Mouse (Mus musculus) limb, embryonic 11.5 days (tissue): ENCODE measurements around the gene Gm10135. TPM values are rescaled to one million over a fixed set of nuclear protein-coding genes. Genes with fewer than 3 reads are reported as not detected.

ENCODE experiments used
- ATAC-seq: fragments of 200-750 bp; cut with Nextera tagmentation; 2 replicates; pipeline ENCODE4 v1.8.0; 2017; ENCODE audit warnings: low read depth; ENCODE audit not compliant: insufficient number of reproducible peaks, low FRiP score, low TSS enrichment
- DNase-seq: peaks from one replicate; pipeline ENCODE4 v3.0.0-alpha.2; 2015; ENCODE audit warnings: low spot score
- H3K27ac ChIP-seq: fragments of 300-500 bp; sonication (generic); replicated peaks from 2 replicates; pipeline ENCODE4 v1.5.1; 2014; ENCODE audit warnings: low read depth, mild to moderate bottlenecking, low read length
- H3K27me3 ChIP-seq: fragments of 300-500 bp; sonication (generic); 2 replicates; pipeline ENCODE4 v1.6.1; 2014; ENCODE audit warnings: mild to moderate bottlenecking, low read length, mixed read lengths; ENCODE audit not compliant: control insufficient read depth, insufficient read depth
- H3K36me3 ChIP-seq: fragments of 300-500 bp; sonication (generic); 2 replicates; pipeline ENCODE4 v1.6.1; 2014; ENCODE audit warnings: mild to moderate bottlenecking, low read length, moderate library complexity, mixed read lengths; ENCODE audit not compliant: control insufficient read depth, insufficient read depth
- H3K4me1 ChIP-seq: fragments of 300-500 bp; sonication (generic); 2 replicates; pipeline ENCODE4 v1.6.1; 2014; ENCODE audit warnings: low read length, mixed read lengths; ENCODE audit not compliant: control insufficient read depth, insufficient read depth
- H3K4me2 ChIP-seq: fragments of 300-500 bp; sonication (generic); 2 replicates; pipeline ENCODE4 v1.6.1; 2014; ENCODE audit warnings: low read depth, mild to moderate bottlenecking, moderate library complexity; ENCODE audit not compliant: severe bottlenecking
- H3K4me3 ChIP-seq: fragments of 300-500 bp; sonication (generic); 2 replicates; pipeline ENCODE4 v1.5.1; 2014; ENCODE audit warnings: low read depth, low read length
- H3K9ac ChIP-seq: fragments of 300-500 bp; sonication (generic); 2 replicates; pipeline ENCODE4 v1.6.1; 2014; ENCODE audit warnings: mild to moderate bottlenecking, low read length
- H3K9me3 ChIP-seq: fragments of 300-500 bp; sonication (generic); 2 replicates; pipeline ENCODE4 v1.6.1; 2016; ENCODE audit warnings: low read length; ENCODE audit not compliant: control insufficient read depth
- WGBS: fragments of 180-500 bp; shearing (Covaris S2); extraction: QIAGEN DNeasy Blood & Tissue Kit; methylation state at CpG from one replicate; pipeline ENCODE4 v1.1.7; 2014; 5-methylcytosine and 5-hydroxymethylcytosine counted together
- polyA plus RNA-seq: library from polyadenylated mRNA; unstranded; fragments of >200 nt; fragmentation: Nextera tagmentation; extraction: Ambion mirVana; gene quantifications from 2 replicates; pipeline ENCODE4 v1.2.1, GENCODE M21; 2014

Gm10135 gene
- polyA plus RNA-seq, 1 experiment from 2014 or later: not detected

DNA sequence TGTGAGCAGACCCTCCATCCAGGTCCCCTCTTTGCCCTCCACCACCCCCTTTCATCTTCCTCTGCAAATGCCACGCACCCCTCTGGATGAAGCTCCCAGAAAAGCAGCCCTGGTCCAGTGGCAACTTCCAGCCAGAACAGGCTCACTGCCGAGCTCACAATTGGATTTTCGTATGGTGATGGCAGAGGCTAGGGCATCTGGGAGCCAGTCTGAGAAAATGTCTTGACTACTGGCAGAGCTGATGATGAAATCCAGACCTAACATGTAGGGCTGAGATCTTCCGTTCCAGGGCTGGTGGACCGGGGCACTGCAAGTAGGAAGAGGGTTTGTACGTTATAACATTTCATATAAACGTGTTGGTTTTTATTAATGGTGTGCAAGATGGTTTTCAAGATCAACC, 13.3 kb upstream of the Gm10135 start:
- WGBS: 79% methylated on average over 7 of the region's 7 CpGs
- DNase-seq (no peak), ATAC-seq (no peak)

GRCm38 (mm10) chr5:72984091-72984490, 9.6 kb upstream of the Gm10135 start:
- H3K27ac ChIP-seq: no peak overlapping the region
- 4% methylated on average over 2 of the region's 2 CpGs for WGBS
- ATAC-seq: no peak
- H3K4me2 ChIP-seq: no peak overlapping the region
- no peak overlapping the region for H3K9ac ChIP-seq
- H3K4me3 ChIP-seq: no peak overlapping the region
- DNase-seq: no peak
- no peaks in the 10 kb centered on the region; the same call in 1 of the 2 replicates for H3K36me3 ChIP-seq
- no peaks in the 10 kb centered on the region for H3K4me1 ChIP-seq
- H3K27me3 ChIP-seq: no peaks in the 10 kb centered on the region
- H3K9me3 ChIP-seq: no peaks in the 10 kb centered on the region

More for the DNA sequence above, 13.3 kb upstream of the Gm10135 start:
- H3K9me3 ChIP-seq: no peaks in the 10 kb centered on the region
- H3K27me3 ChIP-seq: no peaks in the 10 kb centered on the region
- no peaks in the 10 kb centered on the region for H3K36me3 ChIP-seq
- H3K4me2 ChIP-seq: no peak overlapping the region
- H3K4me3 ChIP-seq: no peak overlapping the region
- no peak overlapping the region for H3K9ac ChIP-seq
- H3K4me1 ChIP-seq: no peaks in the 10 kb centered on the region
- H3K27ac ChIP-seq: no peak overlapping the region

GRCm38 (mm10) chr5:72976539-72976938, 2.0 kb upstream of the Gm10135 start:
- no peaks in the 10 kb centered on the region for H3K9me3 ChIP-seq
- H3K4me1 ChIP-seq: no peaks in the 10 kb centered on the region
- H3K36me3 ChIP-seq: peaks cover 3% of the 10 kb centered on the region; the same call in 1 of the 2 replicates
- no peak overlapping the region for H3K4me3 ChIP-seq
- no peak overlapping the region for H3K27ac ChIP-seq
- no peaks in the 10 kb centered on the region for H3K27me3 ChIP-seq
- 86% methylated on average over 4 of the region's 4 CpGs for WGBS
- no peak for DNase-seq
- H3K9ac ChIP-seq: no peak overlapping the region
- H3K4me2 ChIP-seq: no peak overlapping the region
- ATAC-seq: no peak

GRCm38 (mm10) chr5:72975996-72976395, 1.5 kb upstream of the Gm10135 start:
- no peak for DNase-seq
- Histone ChIP-seq H3K36me3 (peaks cover 3% of the 10 kb centered on the region; the same call in 1 of the 2 replicates), H3K9ac (no peak overlapping the region), H3K4me2 (no peak overlapping the region), H3K9me3 (no peaks in the 10 kb centered on the region), H3K4me1 (no peaks in the 10 kb centered on the region), H3K4me3 (no peak overlapping the region), H3K27ac (no peak overlapping the region), H3K27me3 (no peaks in the 10 kb centered on the region)
- no peak for ATAC-seq
- WGBS: 95% methylated on average over 6 of the region's 6 CpGs

- DNase-seq: no peak
- 0 out of 2 replicates have a peak, but pooled peaks cover 5% of the 10 kb centered on the region for H3K36me3 ChIP-seq
These were observed 1.6 kb downstream of the Gm10135 start for GRCm38 (mm10) chr5:72972934-72973333.

DNA sequence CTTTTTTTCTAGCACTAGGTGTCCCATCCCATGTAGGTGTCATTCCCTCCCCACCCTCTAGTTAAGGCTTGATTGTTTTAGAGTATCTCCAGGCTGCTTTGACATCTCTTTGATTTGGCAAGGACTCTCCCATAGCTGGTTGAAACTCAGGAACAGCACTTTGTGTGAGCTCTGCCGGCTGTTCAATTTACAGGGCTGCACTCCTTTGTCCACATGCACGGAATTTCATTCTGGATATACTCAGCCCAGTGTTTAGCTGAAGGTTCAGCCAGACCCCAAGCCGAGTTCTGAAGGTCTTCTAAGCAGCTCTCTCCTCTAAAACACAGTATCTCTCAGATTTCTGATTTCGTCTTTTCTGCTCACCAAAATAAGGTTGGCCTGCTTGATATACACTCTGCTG, 2.1 kb downstream of the Gm10135 start:
- WGBS: 73% methylated on average over 4 of the region's 4 CpGs
- Histone ChIP-seq H3K4me3 (no peak overlapping the region), H3K36me3 (0 out of 2 replicates have a peak, but pooled peaks cover 5% of the 10 kb centered on the region), H3K4me2 (no peak overlapping the region), H3K27me3 (no peaks in the 10 kb centered on the region), H3K27ac (no peak overlapping the region), H3K9ac (no peak overlapping the region), H3K9me3 (no peaks in the 10 kb centered on the region), H3K4me1 (no peaks in the 10 kb centered on the region)
- no peak for ATAC-seq
- no peak for DNase-seq

More at GRCm38 (mm10) chr5:72972934-72973333, 1.6 kb downstream of the Gm10135 start:
- H3K4me1 ChIP-seq: no peaks in the 10 kb centered on the region
- H3K4me3 ChIP-seq: no peak overlapping the region
- no peak overlapping the region for H3K9ac ChIP-seq
- H3K27me3 ChIP-seq: no peaks in the 10 kb centered on the region
- no peak overlapping the region for H3K4me2 ChIP-seq
- no peaks in the 10 kb centered on the region for H3K9me3 ChIP-seq
- 80% methylated on average over 5 of the region's 5 CpGs for WGBS
- no peak overlapping the region for H3K27ac ChIP-seq
- ATAC-seq: no peak

DNA sequence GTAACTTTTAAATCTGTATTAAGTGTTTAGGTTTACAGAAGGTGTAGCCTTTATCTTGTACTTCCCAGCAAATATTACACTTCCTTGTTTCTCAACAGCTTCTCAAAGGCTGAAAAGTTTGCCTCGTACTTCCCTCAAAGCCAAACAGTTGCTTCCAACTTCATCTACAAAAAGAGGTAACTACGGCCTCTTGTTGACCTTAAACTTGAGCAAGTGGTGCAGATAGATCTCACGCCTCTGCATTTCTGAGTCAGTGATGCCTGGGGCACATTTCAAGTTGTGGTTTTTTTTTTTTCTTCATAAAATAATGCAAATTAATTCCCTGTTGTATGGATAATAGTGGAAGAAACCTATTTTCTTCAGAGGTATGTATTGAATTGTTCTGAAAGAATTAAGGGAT, 8.8 kb downstream of the Gm10135 start:
- Histone ChIP-seq H3K9ac (no peak overlapping the region), H3K4me3 (no peak overlapping the region), H3K27ac (no peak overlapping the region), H3K4me1 (no peaks in the 10 kb centered on the region), H3K27me3 (no peaks in the 10 kb centered on the region), H3K4me2 (no peak overlapping the region), H3K36me3 (0 out of 2 replicates have a peak, but pooled peaks cover 2% of the 10 kb centered on the region), H3K9me3 (no peaks in the 10 kb centered on the region)
- ATAC-seq (no peak), DNase-seq (no peak)
- WGBS: 92% methylated on average over 3 of the region's 3 CpGs

DNA sequence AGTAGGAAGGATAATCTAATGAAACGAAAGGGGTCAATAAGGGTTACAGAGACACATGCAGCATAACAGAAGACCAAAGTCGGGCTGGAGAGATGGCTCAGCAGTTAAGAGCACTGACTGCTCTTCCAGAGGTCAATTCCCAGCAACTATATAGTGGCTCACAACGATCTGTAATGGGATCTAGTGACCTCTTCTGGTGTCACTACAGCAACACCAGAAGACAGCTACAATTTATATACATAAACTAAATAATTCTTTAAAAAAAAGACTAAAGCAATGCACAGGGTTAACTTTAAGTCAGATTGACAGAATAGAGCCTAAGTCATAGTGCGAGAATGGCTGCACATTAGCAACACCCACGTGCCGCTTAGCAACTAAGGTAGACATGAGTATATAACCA, 14.4 kb downstream of the Gm10135 start:
- H3K9me3 ChIP-seq: no peaks in the 10 kb centered on the region
- 84% methylated on average over 6 of the region's 6 CpGs for WGBS
- H3K9ac ChIP-seq: no peak overlapping the region
- no peak for ATAC-seq
- H3K4me1 ChIP-seq: no peaks in the 10 kb centered on the region
- no peak for DNase-seq
- H3K36me3 ChIP-seq: peaks cover 3% of the 10 kb centered on the region; the same call in 1 of the 2 replicates
- H3K27me3 ChIP-seq: no peaks in the 10 kb centered on the region
- H3K4me3 ChIP-seq: no peak overlapping the region
- no peak overlapping the region for H3K4me2 ChIP-seq
- no peak overlapping the region for H3K27ac ChIP-seq

DNA sequence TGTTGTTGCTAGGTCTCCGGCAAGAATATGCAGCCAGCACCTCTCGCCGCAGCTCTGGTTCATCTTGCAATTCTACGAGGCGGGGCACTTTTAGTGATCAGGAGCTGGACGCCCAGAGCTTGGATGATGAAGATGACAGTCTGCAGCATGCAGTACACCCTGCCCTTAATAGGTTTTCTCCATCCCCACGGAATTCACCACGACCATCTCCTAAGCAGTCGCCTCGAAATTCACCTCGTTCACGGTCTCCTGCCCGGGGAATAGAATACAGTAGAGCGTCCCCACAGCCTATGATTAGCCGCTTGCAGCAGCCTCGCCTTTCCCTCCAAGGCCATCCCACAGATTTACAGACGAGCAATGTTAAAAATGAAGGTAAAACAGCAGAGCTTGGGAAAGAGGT, 17.2 kb downstream of the Gm10135 start:
- DNase-seq: no peak
- Histone ChIP-seq H3K27me3 (no peaks in the 10 kb centered on the region), H3K4me3 (no peak overlapping the region), H3K27ac (no peak overlapping the region), H3K4me1 (no peaks in the 10 kb centered on the region), H3K9ac (no peak overlapping the region), H3K4me2 (no peak overlapping the region), H3K36me3 (peaks cover 3% of the 10 kb centered on the region; the same call in 1 of the 2 replicates), H3K9me3 (no peaks in the 10 kb centered on the region)
- ATAC-seq: no peak
- WGBS: 92% methylated on average over 17 of the region's 17 CpGs
